Mouse (Mus musculus) stomach, postnatal 0 days (tissue): Measurements from ENCODE around the gene Nudt7. TPM values are rescaled to one million over a fixed set of nuclear protein-coding genes. Genes with fewer than 3 reads are reported as not detected.

Experiments
- ATAC-seq: fragments of 200-750 bp; cut with Nextera tagmentation; 2 replicates; pipeline ENCODE4 v1.8.0; 2017; ENCODE audit not compliant: low FRiP score, low TSS enrichment
- DNase-seq: peaks from one replicate; pipeline ENCODE4 v3.0.0-alpha.2; 2016; ENCODE audit warnings: low spot score
- H3K27ac ChIP-seq: fragments of 300-500 bp; sonication (generic); replicated peaks from 2 replicates; pipeline ENCODE4 v1.5.1; 2014; ENCODE audit warnings: mild to moderate bottlenecking, control low read depth
- H3K27me3 ChIP-seq: fragments of 300-500 bp; sonication (generic); 2 replicates; pipeline ENCODE4 v1.6.1; 2014; ENCODE audit warnings: low read length; ENCODE audit not compliant: control insufficient read depth, insufficient read depth
- H3K36me3 ChIP-seq: fragments of 300-500 bp; sonication (generic); 2 replicates; pipeline ENCODE4 v1.6.1; 2014; ENCODE audit warnings: low read length, mixed read lengths; ENCODE audit not compliant: control insufficient read depth, insufficient read depth
- H3K4me1 ChIP-seq: fragments of 300-500 bp; sonication (generic); replicated peaks from 2 replicates; pipeline ENCODE4 v1.6.1; 2014; ENCODE audit warnings: antibody characterized with exemption; ENCODE audit not compliant: control insufficient read depth, insufficient read depth
- H3K4me2 ChIP-seq: fragments of 300-500 bp; sonication (generic); replicated peaks from 2 replicates; pipeline ENCODE4 v1.6.1; 2014; ENCODE audit warnings: low read depth, mild to moderate bottlenecking, control low read depth, moderate library complexity
- H3K4me3 ChIP-seq: fragments of 300-500 bp; sonication (generic); 2 replicates; pipeline ENCODE4 v1.5.1; 2014; ENCODE audit warnings: low read depth, low read length, control low read depth
- H3K9ac ChIP-seq: fragments of 300-500 bp; sonication (generic); 2 replicates; pipeline ENCODE4 v1.6.1; 2014; ENCODE audit warnings: mild to moderate bottlenecking, low read length, control low read depth, mixed read lengths
- H3K9me3 ChIP-seq: fragments of 300-500 bp; sonication (generic); 2 replicates; pipeline ENCODE4 v1.6.1; 2016; ENCODE audit warnings: low read length; ENCODE audit not compliant: control insufficient read depth
- CTCF ChIP-seq: IDR thresholded peaks from 2 replicates; pipeline ENCODE4 v1.5.1; 2016; ENCODE audit warnings: antibody characterized with exemption, low read depth, mild to moderate bottlenecking, moderate library complexity
- EP300 ChIP-seq: optimal IDR thresholded peaks from 2 replicates; pipeline ENCODE3; 2016; ENCODE audit warnings: antibody characterized with exemption
- WGBS: fragments of 180-500 bp; shearing (Covaris S2); extraction: QIAGEN DNeasy Blood & Tissue Kit; methylation state at CpG from one replicate; pipeline ENCODE4 v1.1.7; 2014; 5-methylcytosine and 5-hydroxymethylcytosine counted together
- polyA plus RNA-seq: library from polyadenylated mRNA; unstranded; fragments of >200 nt; fragmentation: Nextera tagmentation; extraction: Ambion mirVana; gene quantifications from 2 replicates; pipeline ENCODE4 v1.2.1, GENCODE M21; 2015

Gene Nudt7
- polyA plus RNA-seq, 1 experiment from 2014 or later = 20.4 TPM

- 82% methylated on average over 5 of the region's 5 CpGs for WGBS
- no peak overlapping the region for H3K4me2 ChIP-seq
- H3K36me3 ChIP-seq = no peaks in the 10 kb centered on the region
- H3K4me3 ChIP-seq = no peak overlapping the region
- H3K4me1 ChIP-seq = no peaks in the 10 kb centered on the region
- DNase-seq = no peak
- no peak for TF ChIP-seq EP300
- TF ChIP-seq CTCF = no peak
- H3K27ac ChIP-seq = no peak overlapping the region
- no peak for ATAC-seq
- no peak overlapping the region for H3K9ac ChIP-seq
- H3K27me3 ChIP-seq = no peaks in the 10 kb centered on the region
- no peaks in the 10 kb centered on the region for H3K9me3 ChIP-seq
These were observed 60.0 kb downstream of the Nudt7 start for GRCm38 (mm10) chr8:114193334-114193733.

GRCm38 (mm10) chr8:114198990-114199389, 65.6 kb downstream of the Nudt7 start:
- DNase-seq (no peak), ATAC-seq (no peak)
- WGBS = 45% methylated on average over 2 of the region's 2 CpGs
- Histone ChIP-seq H3K4me3 (no peak overlapping the region), H3K27ac (no peak overlapping the region), H3K36me3 (no peaks in the 10 kb centered on the region), H3K27me3 (no peaks in the 10 kb centered on the region), H3K4me1 (no peaks in the 10 kb centered on the region), H3K4me2 (no peak overlapping the region), H3K9ac (no peak overlapping the region), H3K9me3 (no peaks in the 10 kb centered on the region)
- TF ChIP-seq EP300 (no peak), CTCF (no peak)

Other genes with a start within 250 kb of the Nudt7 start
- gene Vat1l, start 72.1 kb downstream of the Nudt7 start, polyA plus RNA-seq = 2.0 and 2.4 TPM in 2 replicates